In the genomic region with DNA sequence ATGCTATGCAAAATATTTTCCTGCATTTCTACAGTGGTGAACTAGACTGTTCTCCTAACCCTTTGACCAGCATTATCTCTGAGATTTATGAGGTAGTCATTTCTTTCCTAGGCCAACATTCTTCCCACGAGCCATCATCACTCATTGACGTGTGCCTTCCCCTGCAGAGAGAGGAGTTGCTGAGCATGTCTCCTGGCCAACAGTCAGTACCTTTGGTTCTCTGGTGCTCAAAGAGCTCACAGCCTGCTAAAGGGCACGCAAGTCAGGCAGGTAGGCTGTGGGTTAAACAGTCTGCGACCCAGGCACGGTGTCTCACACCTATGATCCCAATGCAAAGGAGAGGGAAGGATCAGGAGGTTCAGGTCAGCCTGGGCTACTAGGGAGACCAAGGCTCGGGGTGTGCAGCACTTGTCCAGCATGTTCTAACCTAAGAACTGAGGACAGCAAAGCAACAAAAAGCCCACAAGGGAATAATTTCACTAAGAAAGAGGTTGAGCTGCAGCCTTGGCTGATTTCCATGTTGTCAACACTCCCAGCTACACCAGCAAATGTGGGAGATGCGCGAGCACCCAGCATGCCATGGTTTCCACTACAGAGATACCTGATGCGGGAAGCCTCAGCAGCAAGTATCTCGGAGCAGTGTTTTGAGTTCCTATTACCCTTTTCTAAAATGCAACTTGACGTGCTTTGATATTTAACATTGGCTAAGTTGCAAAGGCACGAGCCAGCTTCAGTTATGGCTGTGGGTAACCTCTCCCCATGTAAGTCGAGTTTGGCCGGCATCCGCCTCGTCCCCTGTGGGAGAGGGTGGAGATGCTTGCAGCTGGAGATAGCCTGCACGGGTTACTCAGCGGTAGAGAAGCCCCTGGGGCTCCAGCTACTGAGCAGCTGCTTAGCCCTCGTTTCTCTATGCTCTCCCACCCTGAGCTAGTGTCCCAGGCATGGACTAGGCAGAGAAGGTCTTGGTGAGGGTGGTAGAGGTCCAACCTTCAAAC, we compare ENCODE assay signal across 11 mouse cellular contexts.
DNase-seq lines count a peak whose midpoint lies in the region; TF ChIP-seq lines count a peak whose summit lies in the region.
"Had no signal": no experiment of that assay in that cellular context is flagged by ENCODE, and none has a peak within 500 bp of the region (broad histone marks: within the 10 kb centered on the region; RNA-seq: fewer than 3 reads in every experiment).

No protein-coding gene starts in this region.

- no peaks in the 10 kb centered on the region for H3K9me3 ChIP-seq in limb, embryonic 10.5 days (replicated peaks)
- H3K9me3 ChIP-seq: neural tube, embryonic 15.5 days had no signal

- intact Hi-C loops in gastrocnemius, postnatal 14 days (cut with DNase I; ENCODE audit: low total_unique reads): no loop called here

- no peaks in the 10 kb centered on the region for H3K36me3 ChIP-seq in limb, embryonic 10.5 days
- H3K36me3 ChIP-seq: neural tube, embryonic 15.5 days had no signal

- TF ChIP-seq CTCF in embryonic fibroblast, embryonic 13.5 days (IDR thresholded peaks at IDR 0.05; ENCODE audit: borderline replicate concordance, insufficient read depth, low read length): no peak

- peak; percentile 20 for DNase-seq in kidney, postnatal 10 days
- DNase-seq in kidney, postnatal 25 days: no peak
- peak; percentile 70 for DNase-seq in gastrocnemius, postnatal 14 days
- DNase-seq in limb, embryonic 10.5 days (ENCODE audit: low spot score): peak; percentile 23
- DNase-seq in right cerebral cortex, postnatal 14 days: no peak
- DNase-seq in lung, postnatal 14 days: no peak
- DNase-seq: cerebellum, adult 11-12 months; embryo, embryonic 11 days; left cerebral cortex, postnatal 4 days had no signal

- H3K27me3 ChIP-seq in limb, embryonic 10.5 days (ENCODE audit: low read depth, poor library complexity, severe bottlenecking): no peaks in the 10 kb centered on the region
- H3K27me3 ChIP-seq: neural tube, embryonic 15.5 days had no signal

- TF ChIP-seq POLR2A in embryonic fibroblast, embryonic 13.5 days (IDR thresholded peaks at IDR 0.05; ENCODE audit: low read depth, low read length): no peak

- no peak overlapping the region for H3K4me3 ChIP-seq in embryonic fibroblast, embryonic 13.5 days (ENCODE audit: insufficient read depth, low read length)
- H3K4me3 ChIP-seq in limb, embryonic 10.5 days: no peak overlapping the region
- H3K4me3 ChIP-seq: neural tube, embryonic 15.5 days had no signal

- 0 out of 2 replicates have a peak overlapping the region, but pooled peaks have one; percentile 21 for H3K27ac ChIP-seq in embryonic fibroblast, embryonic 13.5 days (ENCODE audit: insufficient read depth, low read length)
- H3K27ac ChIP-seq in limb, embryonic 10.5 days: no peak overlapping the region
- H3K27ac ChIP-seq: neural tube, embryonic 15.5 days had no signal

- no peaks in the 10 kb centered on the region; the same call in 1 of the 2 replicates for H3K4me1 ChIP-seq in embryonic fibroblast, embryonic 13.5 days (ENCODE audit: control insufficient read depth, insufficient read depth, low read length)
- H3K4me1 ChIP-seq in limb, embryonic 10.5 days: no peaks in the 10 kb centered on the region
- H3K4me1 ChIP-seq: neural tube, embryonic 15.5 days had no signal

- WGBS in limb, embryonic 10.5 days: 85% methylated on average over 19 of the region's 19 CpGs

Comparison
In these comparisons a context has a peak if more than half of its experiments do, and no peak if none do; other contexts are left out.
1. DNase-seq: peak in kidney, postnatal 10 days (single experiment), gastrocnemius, postnatal 14 days (single experiment) and limb, embryonic 10.5 days (single experiment); none in kidney, postnatal 25 days (0 of 2), right cerebral cortex, postnatal 14 days (single experiment) and lung, postnatal 14 days (single experiment).